Mouse (Mus musculus) cerebellum, postnatal 14 days (tissue): ENCODE measurements around the gene Mterf4.

ENCODE experiments used
- DNase-seq, 2 experiments: peaks; one replicate each; pipeline ENCODE4 v3.0.0; 2021; ENCODE audit warnings: mixed read lengths in 2 of 2

The Mterf4 gene

DNA sequence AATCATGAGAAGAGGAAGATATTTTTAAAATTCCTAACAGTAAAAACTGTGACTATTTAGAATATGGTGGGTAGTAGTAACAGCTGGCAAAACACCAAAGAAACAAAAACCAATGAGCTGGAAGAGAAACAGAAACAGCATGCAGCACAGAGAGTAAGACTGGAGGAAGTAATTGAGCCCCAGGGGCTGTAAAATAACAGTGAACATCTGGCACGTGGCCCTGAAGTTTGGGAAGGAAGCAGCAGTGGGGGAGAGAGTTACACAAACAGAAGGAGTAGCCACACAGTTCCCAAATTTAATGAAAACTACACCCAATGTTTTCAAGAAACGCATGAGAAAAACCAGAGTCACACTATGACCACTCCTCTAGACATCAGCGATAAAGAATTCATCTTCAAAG, 38.5 kb downstream of the Mterf4 start:
- DNase-seq, result no peak

DNA sequence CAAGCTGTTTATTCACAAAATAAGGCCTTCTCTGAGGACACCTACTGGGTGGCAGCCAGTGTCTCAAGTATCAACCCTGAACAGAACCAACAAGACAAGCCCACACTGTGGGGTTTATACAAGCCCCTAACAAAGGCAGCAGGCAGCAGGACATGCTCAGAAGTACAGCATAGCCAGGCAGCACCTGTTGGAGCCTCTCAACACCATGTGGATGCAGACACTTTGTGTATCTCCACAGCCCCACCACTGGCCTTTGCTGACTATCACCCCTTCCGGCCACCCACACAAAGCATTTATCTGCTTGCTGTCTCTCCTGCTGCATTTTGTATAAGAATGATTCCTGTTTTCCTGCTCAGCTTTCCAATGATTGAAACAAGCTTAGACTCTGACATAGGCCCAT, 48.2 kb downstream of the Mterf4 start:
- no peak for DNase-seq

DNA sequence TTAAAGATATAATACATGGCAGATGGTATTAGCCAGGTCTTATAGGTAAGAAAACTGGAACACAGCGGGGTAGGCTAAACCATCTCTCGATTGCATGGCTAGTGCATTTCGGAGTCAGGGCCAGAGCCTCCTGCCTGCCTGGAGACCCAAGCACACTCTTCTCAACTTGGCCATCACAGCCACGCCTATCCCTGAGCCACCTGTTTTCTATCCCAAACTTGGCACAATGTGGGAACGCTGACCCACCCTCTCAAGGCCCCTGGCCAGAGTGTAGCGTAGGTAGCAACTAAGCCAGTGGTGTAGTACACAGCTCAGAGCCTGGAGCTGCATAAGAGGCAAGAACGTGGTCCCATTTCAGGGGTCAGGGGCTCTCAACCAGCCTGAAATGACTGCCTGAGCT, 50.0 kb downstream of the Mterf4 start:
- no peak for DNase-seq

DNA sequence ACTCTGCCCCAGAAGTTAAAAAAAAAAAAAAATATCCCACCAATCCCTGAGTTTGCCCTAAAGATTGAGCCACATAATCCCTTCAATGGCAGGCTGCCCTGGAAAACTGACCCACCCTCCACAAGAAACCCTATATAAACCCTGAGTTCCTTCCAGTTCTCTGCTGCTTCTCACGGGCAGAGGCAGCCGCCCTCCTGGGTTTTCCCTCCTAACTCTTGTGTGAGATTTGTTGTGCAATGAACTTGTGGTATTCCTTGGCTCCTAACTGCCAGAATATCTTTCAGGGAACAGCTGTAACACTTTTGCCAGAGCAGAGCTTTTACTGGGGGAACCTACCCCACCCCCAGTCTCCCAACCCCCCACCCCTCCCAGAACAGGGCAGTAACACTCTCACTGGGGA, 53.1 kb downstream of the Mterf4 start:
- no peak for DNase-seq
